Mouse (Mus musculus) neural tube, postnatal 0 days (tissue): Measurements from ENCODE around the gene Olfr1326-ps1. TPM values are rescaled to one million over a fixed set of nuclear protein-coding genes. Genes with fewer than 3 reads are reported as not detected.

Source experiments
- polyA plus RNA-seq: library from polyadenylated mRNA; unstranded; fragments of >200 nt; fragmentation: Nextera tagmentation; extraction: Ambion mirVana; gene quantifications from 2 replicates; pipeline ENCODE4 v1.2.1, GENCODE M21; 2015

Gene Olfr1326-ps1
- not detected in 2 replicates for polyA plus RNA-seq

GRCm38 (mm10) chrX:74574788-74575187 lies at the start of gene Olfr1326-ps1:
TSS of gene Olfr1326-ps1 (minus strand) at chrX:74574888.

GRCm38 (mm10) chrX:74592379-74592778 lies 17.7 kb upstream of the Olfr1326-ps1 start, which contains the start of gene Olfr1325:
TSS of gene Olfr1325 (plus strand) at chrX:74592679.

Other genes starting within 250 kb of the Olfr1326-ps1 start
- 17.0 and 25.9 TPM in 2 replicates for gene Plxna3, start 245.8 kb downstream of the Olfr1326-ps1 start, polyA plus RNA-seq
- gene Lage3, start 221.3 kb downstream of the Olfr1326-ps1 start, polyA plus RNA-seq, result 84.2 and 99.7 TPM in 2 replicates
- gene Ubl4a, start 201.7 kb downstream of the Olfr1326-ps1 start, polyA plus RNA-seq, result 62.6 and 63.8 TPM in 2 replicates
- gene Slc10a3, start 201.5 kb downstream of the Olfr1326-ps1 start, polyA plus RNA-seq, result 7.3 TPM in 2 replicates
- gene Fam3a, start 181.6 kb downstream of the Olfr1326-ps1 start, polyA plus RNA-seq, result 29.6 and 32.1 TPM in 2 replicates
- 9.5 and 9.7 TPM in 2 replicates for gene Ikbkg, start 181.6 kb downstream of the Olfr1326-ps1 start, polyA plus RNA-seq
- 38.9 and 41.4 TPM in 2 replicates for gene G6pdx, start 145.7 kb downstream of the Olfr1326-ps1 start, polyA plus RNA-seq
- not detected in 2 replicates for gene Gm6880, start 93.5 kb downstream of the Olfr1326-ps1 start, polyA plus RNA-seq
- not detected in 2 replicates for gene Olfr1325, start 17.8 kb upstream of the Olfr1326-ps1 start, polyA plus RNA-seq
- gene Gm5640, start 70.7 kb upstream of the Olfr1326-ps1 start, polyA plus RNA-seq, result 0.13 TPM in 1 of 2 replicates, not detected in the other
- not detected in 2 replicates for gene Gm6890, start 166.0 kb upstream of the Olfr1326-ps1 start, polyA plus RNA-seq